Mouse (Mus musculus) forebrain, embryonic 14.5 days (tissue): ENCODE data around the gene Kat7. TPM values are rescaled to one million over a fixed set of nuclear protein-coding genes. Genes with fewer than 3 reads are reported as not detected.

ENCODE experiments used
- ATAC-seq: fragments of 200-750 bp; cut with Nextera tagmentation; 2 replicates; pipeline ENCODE4 v1.8.0; 2017; ENCODE audit warnings: mild to moderate bottlenecking, moderate library complexity
- DNase-seq: peaks from one replicate; pipeline ENCODE4 v3.0.0-alpha.2; 2015; ENCODE audit warnings: low spot score
- H3K27ac ChIP-seq: fragments of 300-500 bp; sonication (generic); 2 replicates; pipeline ENCODE4 v1.5.1; 2014; ENCODE audit warnings: low read depth, mild to moderate bottlenecking, control low read depth, low read length, moderate library complexity
- H3K27me3 ChIP-seq: fragments of 300-500 bp; sonication (generic); replicated peaks from 2 replicates; pipeline ENCODE4 v1.6.1; 2014; ENCODE audit warnings: low read length, control low read depth, mixed read lengths; ENCODE audit not compliant: control insufficient read depth, insufficient read depth
- H3K36me3 ChIP-seq: fragments of 300-500 bp; sonication (generic); 2 replicates; pipeline ENCODE4 v1.6.1; 2014; ENCODE audit warnings: low read length, control low read depth; ENCODE audit not compliant: control insufficient read depth, insufficient read depth
- H3K4me1 ChIP-seq: fragments of 300-500 bp; sonication (generic); 2 replicates; pipeline ENCODE4 v1.6.1; 2014; ENCODE audit warnings: antibody characterized with exemption, low read length, control low read depth; ENCODE audit not compliant: control insufficient read depth, insufficient read depth
- H3K4me2 ChIP-seq: fragments of 300-500 bp; sonication (generic); 2 replicates; pipeline ENCODE4 v1.6.1; 2014; ENCODE audit warnings: mild to moderate bottlenecking, control low read depth, low read length
- H3K4me3 ChIP-seq: fragments of 300-500 bp; sonication (generic); 2 replicates; pipeline ENCODE4 v1.5.1; 2014; ENCODE audit warnings: low read depth, low read length, control low read depth
- H3K9ac ChIP-seq: fragments of 300-500 bp; sonication (generic); 2 replicates; pipeline ENCODE4 v1.6.1; 2014; ENCODE audit warnings: mild to moderate bottlenecking, low read length, control low read depth, moderate library complexity
- H3K9me3 ChIP-seq: fragments of 300-500 bp; sonication (generic); replicated peaks from 2 replicates; pipeline ENCODE4 v1.6.1; 2016; ENCODE audit warnings: low read length, control low read depth, mixed read lengths; ENCODE audit not compliant: control insufficient read depth
- WGBS: fragments of 180-500 bp; shearing (Covaris S2); extraction: QIAGEN DNeasy Blood & Tissue Kit; methylation state at CpG from one replicate; pipeline ENCODE4 v1.1.7; 2014; 5-methylcytosine and 5-hydroxymethylcytosine counted together
- polyA plus RNA-seq: library from polyadenylated mRNA; unstranded; fragments of >200 nt; fragmentation: Nextera tagmentation; extraction: Ambion mirVana; gene quantifications from 2 replicates; pipeline ENCODE4 v1.2.1, GENCODE M21; 2014

The Kat7 gene
- polyA plus RNA-seq = 66.5 and 68.0 TPM in 2 replicates

- Histone ChIP-seq H3K4me3 (peak within 1 kb of the TSS; percentile 89), H3K9ac (peak within 1 kb of the TSS; percentile 92), H3K4me2 (peak within 1 kb of the TSS; percentile 70), H3K27ac (peak within 1 kb of the TSS; percentile 92), H3K4me1 (peaks cover 14% of the 10 kb centered on the region), H3K9me3 (no peaks in the 10 kb centered on the region), H3K27me3 (no peaks in the 10 kb centered on the region), H3K36me3 (peaks cover 12% of the 10 kb centered on the region)
- WGBS = under 1% methylated on average over 42 of the region's 42 CpGs
- ATAC-seq (peak; percentile 93), DNase-seq (peak; percentile 100)
Observed at GRCm38 (mm10) chr11:95310007-95310647, at the start of gene Kat7. Gene Kat7 (minus strand): TSS chr11:95310246.

DNA sequence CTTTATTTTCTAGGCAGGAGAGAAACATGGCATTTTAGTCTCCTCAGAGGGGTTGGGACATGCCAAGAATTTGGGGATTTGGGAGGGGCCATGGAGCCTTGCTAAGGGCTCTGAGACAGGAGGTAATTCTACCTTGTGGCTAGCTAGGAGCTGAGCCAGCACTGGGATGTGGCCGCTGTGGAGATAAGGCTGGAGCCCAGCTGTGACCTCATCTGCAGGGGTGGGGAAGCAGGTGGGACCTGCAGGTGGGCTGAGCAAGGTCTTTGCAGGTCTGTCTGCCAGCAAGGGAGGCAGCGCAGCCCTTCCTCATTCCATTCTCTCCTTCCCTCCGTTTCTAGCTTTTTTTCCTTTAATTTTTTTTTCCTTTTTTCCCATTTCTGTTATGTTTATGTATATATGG is 48.2 kb upstream of the Kat7 start:
- Histone ChIP-seq H3K27me3 (no peaks in the 10 kb centered on the region), H3K4me1 (peaks cover 4% of the 10 kb centered on the region; the same call in 1 of the 2 replicates), H3K9me3 (no peaks in the 10 kb centered on the region), H3K36me3 (no peaks in the 10 kb centered on the region), H3K27ac (no peak overlapping the region), H3K4me3 (no peak overlapping the region), H3K4me2 (no peak overlapping the region), H3K9ac (no peak overlapping the region)
- no peak for ATAC-seq
- DNase-seq = no peak
- 72% methylated on average over 3 of the region's 3 CpGs for WGBS

DNA sequence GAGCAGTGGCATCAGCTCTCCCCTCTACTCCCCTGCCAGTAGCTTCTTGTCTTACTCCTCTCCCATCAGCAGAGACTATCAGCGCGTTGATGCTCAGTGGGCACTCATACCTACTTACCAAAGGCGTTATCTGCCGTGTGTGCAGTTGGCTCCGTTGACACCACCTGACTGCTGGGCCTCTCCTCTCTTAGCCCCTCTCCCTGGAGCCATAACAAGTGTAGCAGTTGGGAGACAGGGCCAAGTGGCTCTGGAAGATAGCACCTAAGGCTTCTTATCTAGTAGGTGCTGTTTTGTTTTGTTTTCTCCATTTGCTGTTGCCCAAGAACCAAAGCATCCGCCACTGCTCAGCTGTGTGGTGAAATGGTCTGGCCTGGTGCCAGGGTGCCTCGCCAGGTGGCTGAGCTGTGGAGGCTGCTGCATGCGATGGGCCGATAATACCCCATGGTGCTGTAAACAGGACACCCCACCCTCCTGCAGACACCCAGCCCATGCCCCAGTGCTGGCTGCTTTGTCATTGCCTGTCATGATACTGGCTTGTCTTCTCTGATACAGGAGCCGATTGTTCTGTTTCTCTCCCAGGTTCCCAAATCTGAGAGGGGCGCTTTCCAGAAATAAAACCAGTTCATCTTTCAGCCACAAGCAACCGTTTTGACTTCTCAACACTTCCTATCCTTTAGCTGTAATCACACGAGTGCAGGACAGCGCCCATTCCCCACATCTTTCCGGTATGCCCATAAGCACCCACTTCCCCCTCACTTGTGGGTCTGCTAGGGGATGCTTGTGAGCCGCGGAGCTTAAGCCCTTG is 46.6 kb upstream of the Kat7 start:
- peak; percentile 40 for DNase-seq
- Histone ChIP-seq H3K4me1 (peaks cover 4% of the 10 kb centered on the region; the same call in 1 of the 2 replicates), H3K4me3 (no peak overlapping the region), H3K36me3 (no peaks in the 10 kb centered on the region), H3K9me3 (no peaks in the 10 kb centered on the region), H3K27ac (no peak overlapping the region), H3K27me3 (no peaks in the 10 kb centered on the region), H3K4me2 (no peak overlapping the region), H3K9ac (no peak overlapping the region; the same call in 1 of the 2 replicates)
- 73% methylated on average over 17 of the region's 17 CpGs for WGBS
- peak; percentile 60; the same call in 1 of the 2 replicates for ATAC-seq

DNA sequence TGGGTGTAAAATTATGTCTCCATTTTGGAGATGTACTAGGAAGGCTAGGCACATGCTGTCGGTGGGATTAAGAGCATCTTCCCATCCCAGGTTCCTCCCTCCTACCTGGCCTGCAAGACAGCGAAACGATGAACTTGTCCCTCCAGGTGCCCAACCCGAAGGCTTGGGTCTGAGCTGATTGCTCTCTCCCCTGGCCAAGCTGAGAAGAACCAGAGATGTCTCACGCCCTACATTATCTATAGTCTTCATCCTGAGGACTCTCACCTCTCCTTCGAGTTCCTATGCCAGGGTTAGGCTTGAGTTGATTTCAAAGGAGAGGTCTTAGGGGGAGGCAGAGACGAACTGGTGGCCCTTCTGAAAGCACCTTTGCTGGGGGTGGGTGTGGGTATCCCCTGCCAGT is 46.0 kb upstream of the Kat7 start:
- Histone ChIP-seq H3K4me3 (no peak overlapping the region), H3K4me2 (no peak overlapping the region), H3K9ac (no peak overlapping the region), H3K27me3 (no peaks in the 10 kb centered on the region), H3K36me3 (no peaks in the 10 kb centered on the region), H3K4me1 (peaks cover 4% of the 10 kb centered on the region; the same call in 1 of the 2 replicates), H3K27ac (no peak overlapping the region), H3K9me3 (no peaks in the 10 kb centered on the region)
- no peak for DNase-seq
- no peak for ATAC-seq
- 92% methylated on average over 7 of the region's 7 CpGs for WGBS

GRCm38 (mm10) chr11:95355661-95356011 is 45.6 kb upstream of the Kat7 start:
- Histone ChIP-seq H3K36me3 (no peaks in the 10 kb centered on the region), H3K27ac (no peak overlapping the region), H3K27me3 (no peaks in the 10 kb centered on the region), H3K4me2 (no peak overlapping the region), H3K9me3 (no peaks in the 10 kb centered on the region), H3K4me1 (peaks cover 4% of the 10 kb centered on the region; the same call in 1 of the 2 replicates), H3K4me3 (no peak overlapping the region), H3K9ac (no peak overlapping the region)
- ATAC-seq (no peak), DNase-seq (no peak)
- WGBS = 90% methylated on average over 5 of the region's 5 CpGs

DNA sequence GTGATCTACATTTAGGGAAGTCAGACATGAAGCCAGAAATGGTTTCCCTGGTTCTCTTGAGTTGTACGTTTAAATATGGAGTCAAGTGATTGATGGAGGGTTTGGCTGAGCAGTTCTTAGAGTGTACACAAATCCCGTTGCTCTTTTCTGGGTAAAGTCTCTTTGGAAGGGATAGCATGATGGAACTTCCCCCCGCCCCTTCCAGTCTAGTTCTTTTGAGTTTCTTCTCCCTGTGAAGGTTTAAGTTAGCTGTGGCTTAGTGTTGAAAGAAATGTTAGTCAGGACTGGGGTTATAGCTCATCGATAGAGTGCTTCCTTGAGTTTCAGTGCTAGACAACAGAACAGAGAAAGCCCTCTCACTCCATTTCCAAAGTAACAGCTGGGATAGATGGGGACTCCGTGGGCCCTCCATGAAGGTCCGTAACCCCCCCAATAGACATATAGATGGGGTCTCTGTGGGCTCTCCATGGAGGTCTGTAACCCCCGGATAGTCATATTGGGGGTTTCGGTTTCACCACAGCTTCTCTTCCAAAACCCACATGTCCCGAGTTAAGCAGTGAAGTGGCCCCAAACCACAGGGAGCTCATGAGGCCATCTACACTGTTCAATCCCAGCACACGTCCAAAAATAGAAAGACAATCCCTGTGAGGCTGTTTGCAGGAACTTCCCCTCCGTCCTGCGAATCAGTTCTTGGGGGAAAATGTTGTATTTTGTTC is 45.1 kb upstream of the Kat7 start:
- no peaks in the 10 kb centered on the region for H3K27me3 ChIP-seq
- H3K27ac ChIP-seq = no peak overlapping the region
- H3K36me3 ChIP-seq = no peaks in the 10 kb centered on the region
- H3K9me3 ChIP-seq = no peaks in the 10 kb centered on the region
- WGBS = 88% methylated on average over 12 of the region's 12 CpGs
- H3K4me2 ChIP-seq = no peak overlapping the region
- ATAC-seq (no peak), DNase-seq (no peak)
- peaks cover 4% of the 10 kb centered on the region; the same call in 1 of the 2 replicates for H3K4me1 ChIP-seq
- no peak overlapping the region for H3K9ac ChIP-seq
- no peak overlapping the region for H3K4me3 ChIP-seq

GRCm38 (mm10) chr11:95354228-95354944 is 44.3 kb upstream of the Kat7 start:
- 94% methylated on average over 14 of the region's 14 CpGs for WGBS
- Histone ChIP-seq H3K4me2 (no peak overlapping the region), H3K4me3 (no peak overlapping the region), H3K9me3 (no peaks in the 10 kb centered on the region), H3K27ac (no peak overlapping the region), H3K36me3 (no peaks in the 10 kb centered on the region), H3K27me3 (no peaks in the 10 kb centered on the region), H3K4me1 (peaks cover 4% of the 10 kb centered on the region; the same call in 1 of the 2 replicates), H3K9ac (no peak overlapping the region)
- ATAC-seq (no peak), DNase-seq (no peak)

DNA sequence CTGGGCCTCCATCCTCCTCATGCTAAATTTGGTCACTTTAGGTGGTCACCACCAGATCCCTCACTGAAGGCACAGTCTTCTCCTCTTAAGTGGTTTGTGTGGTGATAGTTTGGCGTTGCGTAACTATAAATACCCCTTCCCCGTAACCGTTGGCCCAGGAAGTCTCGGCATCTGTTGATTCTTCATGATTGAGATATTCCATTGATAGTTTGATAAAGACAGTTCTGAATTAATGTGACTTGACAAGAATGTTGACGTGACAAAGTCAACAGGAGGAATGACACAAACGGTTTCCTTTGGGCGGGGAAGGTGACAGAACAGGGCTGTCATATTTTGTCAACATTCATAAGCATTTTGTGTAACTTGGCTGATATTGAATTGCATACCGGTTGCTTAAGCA is 43.2 kb upstream of the Kat7 start:
- DNase-seq = no peak
- H3K4me1 ChIP-seq = peaks cover 4% of the 10 kb centered on the region; the same call in 1 of the 2 replicates
- H3K4me2 ChIP-seq = no peak overlapping the region
- ATAC-seq = no peak
- H3K4me3 ChIP-seq = no peak overlapping the region
- H3K27me3 ChIP-seq = no peaks in the 10 kb centered on the region
- no peaks in the 10 kb centered on the region for H3K36me3 ChIP-seq
- 92% methylated on average over 9 of the region's 9 CpGs for WGBS
- H3K27ac ChIP-seq = no peak overlapping the region
- no peak overlapping the region for H3K9ac ChIP-seq
- H3K9me3 ChIP-seq = no peaks in the 10 kb centered on the region
